Mouse (Mus musculus): ENCODE data around the gene Espnl.

DNA sequence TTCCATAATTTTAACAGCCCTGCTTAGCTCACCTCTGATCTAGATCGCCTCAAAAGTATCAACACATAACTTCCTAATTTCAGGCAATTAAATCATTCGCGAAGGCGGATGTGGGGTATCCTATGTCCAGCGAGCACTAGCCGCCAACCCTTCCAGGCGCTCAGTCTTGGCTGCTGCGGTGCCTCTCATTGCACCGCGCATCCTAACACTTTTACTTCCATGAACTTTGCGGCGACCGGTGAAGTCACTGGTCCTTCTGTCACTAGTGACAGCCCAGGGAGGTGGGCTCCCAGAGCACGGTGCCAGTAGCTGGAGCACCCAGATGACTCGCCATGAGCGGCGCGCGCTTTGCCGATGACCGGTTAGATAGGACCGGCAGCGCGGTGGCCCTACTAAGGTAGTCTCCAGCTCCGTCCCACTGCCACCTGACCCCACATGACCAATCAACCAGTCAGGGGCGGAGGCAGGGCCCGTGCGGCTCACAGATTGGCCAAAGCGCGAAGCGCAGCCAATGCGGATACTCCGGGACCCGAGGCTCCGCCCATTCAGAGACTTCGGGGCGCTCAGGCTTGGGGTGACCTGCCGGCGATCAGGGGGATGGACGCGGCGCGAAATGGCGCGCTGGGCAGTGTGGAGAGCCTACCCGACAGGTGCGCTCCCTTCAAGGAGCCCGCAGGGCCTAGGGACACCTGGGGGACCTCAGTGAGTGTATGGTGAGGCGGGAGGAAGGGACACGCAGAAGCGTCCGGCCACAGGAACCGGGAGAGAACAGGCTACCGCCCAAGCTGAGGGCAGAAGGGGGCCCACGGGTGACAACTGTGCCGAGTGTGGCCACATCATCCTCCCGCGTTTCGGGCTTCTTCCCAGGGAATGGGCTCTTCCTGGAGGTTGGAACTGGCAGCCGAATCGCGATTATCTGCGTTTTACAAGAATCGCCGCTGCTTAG is 23.8 kb upstream of the Espnl start, which contains the start of gene Scly:
- TF ChIP-seq CTCF (IDR thresholded peaks at IDR 0.05; ENCODE audit: low read depth) = no peak
- no peak for TF ChIP-seq EP300 (IDR thresholded peaks at IDR 0.05; ENCODE audit: low read depth)

Data from heart, postnatal 0 days (tissue).